Mouse (Mus musculus) neural tube, embryonic 11.5 days (tissue): ENCODE measurements around the gene Gng7. TPM values are rescaled to one million over a fixed set of nuclear protein-coding genes. Genes with fewer than 3 reads are reported as not detected.
"Not testable (repeated sequence)": the region's sequence is repeated elsewhere in the genome, so short reads cannot be mapped to it uniquely, and the experiment has no call there.

ENCODE experiments used
- ATAC-seq: fragments of 200-750 bp; cut with Nextera tagmentation; 2 replicates; pipeline ENCODE4 v1.8.0; 2017; ENCODE audit warnings: moderate number of reproducible peaks, mild to moderate bottlenecking, moderate TSS enrichment, moderate library complexity; ENCODE audit not compliant: insufficient read depth, low FRiP score, low TSS enrichment
- DNase-seq: peaks from one replicate; pipeline ENCODE4 v3.0.0-alpha.2; 2015; ENCODE audit warnings: low spot score
- H3K27ac ChIP-seq: fragments of 300-500 bp; sonication (generic); 2 replicates; pipeline ENCODE4 v1.5.1; 2014; ENCODE audit warnings: low read depth, mild to moderate bottlenecking, low read length
- H3K27me3 ChIP-seq: fragments of 300-500 bp; sonication (generic); 2 replicates; pipeline ENCODE4 v1.6.1; 2014; ENCODE audit warnings: mild to moderate bottlenecking, low read length, mixed read lengths; ENCODE audit not compliant: control insufficient read depth, insufficient read depth
- H3K36me3 ChIP-seq: fragments of 300-500 bp; sonication (generic); 2 replicates; pipeline ENCODE4 v1.6.1; 2014; ENCODE audit warnings: mild to moderate bottlenecking, low read length, moderate library complexity, mixed read lengths; ENCODE audit not compliant: control insufficient read depth, insufficient read depth
- H3K4me1 ChIP-seq: fragments of 300-500 bp; sonication (generic); 2 replicates; pipeline ENCODE4 v1.6.1; 2014; ENCODE audit warnings: low read length, mixed read lengths; ENCODE audit not compliant: control insufficient read depth, insufficient read depth
- H3K4me2 ChIP-seq: fragments of 300-500 bp; sonication (generic); 2 replicates; pipeline ENCODE4 v1.6.1; 2014; ENCODE audit warnings: low read depth, mild to moderate bottlenecking, moderate library complexity
- H3K4me3 ChIP-seq: fragments of 300-500 bp; sonication (generic); 2 replicates; pipeline ENCODE4 v1.5.1; 2014; ENCODE audit warnings: low read depth, low read length
- H3K9ac ChIP-seq: fragments of 300-500 bp; sonication (generic); 2 replicates; pipeline ENCODE4 v1.6.1; 2014; ENCODE audit warnings: mild to moderate bottlenecking, low read length
- H3K9me3 ChIP-seq: fragments of 300-500 bp; sonication (generic); 2 replicates; pipeline ENCODE4 v1.6.1; 2016; ENCODE audit warnings: low read length; ENCODE audit not compliant: control insufficient read depth
- WGBS: fragments of 180-500 bp; shearing (Covaris S2); extraction: QIAGEN DNeasy Blood & Tissue Kit; methylation state at CpG from one replicate; pipeline ENCODE4 v1.1.7; 2014; 5-methylcytosine and 5-hydroxymethylcytosine counted together
- polyA plus RNA-seq: library from polyadenylated mRNA; unstranded; fragments of >200 nt; fragmentation: Nextera tagmentation; extraction: Ambion mirVana; gene quantifications from 2 replicates; pipeline ENCODE4 v1.2.1, GENCODE M21; 2014

The Gng7 gene
- polyA plus RNA-seq, 1 experiment from 2014 or later = 9.4 TPM

GRCm38 (mm10) chr10:81052577-81052976 is 37.8 kb upstream of the Gng7 start:
- Histone ChIP-seq H3K27ac (no peak overlapping the region), H3K9ac (no peak overlapping the region), H3K4me2 (no peak overlapping the region), H3K4me3 (no peak overlapping the region), H3K27me3 (no peaks in the 10 kb centered on the region), H3K9me3 (no peaks in the 10 kb centered on the region), H3K36me3 (peaks cover 33% of the 10 kb centered on the region), H3K4me1 (no peaks in the 10 kb centered on the region)
- WGBS = 94% methylated on average over 5 of the region's 5 CpGs
- DNase-seq (no peak), ATAC-seq (no peak)

- Histone ChIP-seq H3K36me3 (peaks cover 36% of the 10 kb centered on the region), H3K4me1 (no peaks in the 10 kb centered on the region), H3K27me3 (no peaks in the 10 kb centered on the region), H3K27ac (no peak overlapping the region), H3K9me3 (no peaks in the 10 kb centered on the region), H3K4me2 (no peak overlapping the region), H3K4me3 (no peak overlapping the region), H3K9ac (no peak overlapping the region)
- WGBS = 98% methylated on average over 6 of the region's 6 CpGs
- DNase-seq (no peak), ATAC-seq (no peak)
Measured at GRCm38 (mm10) chr10:81051133-81051532, 36.4 kb upstream of the Gng7 start.

DNA sequence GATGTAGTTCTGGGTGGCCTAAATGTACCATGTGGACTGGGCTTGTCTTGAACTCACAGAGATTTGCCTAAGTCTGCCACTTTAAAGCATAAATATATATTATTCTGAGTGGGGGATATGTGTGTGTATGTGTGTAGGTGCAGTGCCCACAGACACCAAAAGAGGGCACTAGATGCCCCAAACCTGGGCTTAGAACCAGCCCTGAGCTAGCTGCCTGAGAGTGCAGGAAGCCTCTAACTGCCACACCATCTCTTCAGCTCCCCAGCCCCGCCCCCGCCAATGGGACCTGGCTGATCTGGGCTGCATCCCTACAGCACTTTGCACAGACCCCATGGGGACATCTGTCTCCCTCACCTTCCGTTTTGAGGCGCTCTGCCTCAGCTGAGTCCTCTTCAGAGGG is 35.9 kb upstream of the Gng7 start:
- Histone ChIP-seq H3K4me1 (no peaks in the 10 kb centered on the region), H3K4me3 (no peak overlapping the region), H3K27me3 (no peaks in the 10 kb centered on the region), H3K9ac (no peak overlapping the region), H3K9me3 (no peaks in the 10 kb centered on the region), H3K27ac (no peak overlapping the region), H3K4me2 (no peak overlapping the region), H3K36me3 (peaks cover 37% of the 10 kb centered on the region)
- DNase-seq (peak; percentile 30), ATAC-seq (no peak)
- WGBS = 87% methylated on average over 4 of the region's 4 CpGs

- H3K4me2 ChIP-seq, H3K27ac ChIP-seq, H3K9ac ChIP-seq, H3K4me1 ChIP-seq, DNase-seq, H3K4me3 ChIP-seq, ATAC-seq, H3K9me3 ChIP-seq, H3K27me3 ChIP-seq: not testable (repeated sequence)
- 91% methylated on average over 14 of the region's 14 CpGs for WGBS
- H3K36me3 ChIP-seq = peaks cover 35% of the 10 kb centered on the region
Measured at GRCm38 (mm10) chr10:81045246-81045645, 30.5 kb upstream of the Gng7 start.

- Histone ChIP-seq H3K9me3 (no peaks in the 10 kb centered on the region), H3K9ac (no peak overlapping the region), H3K4me1 (no peaks in the 10 kb centered on the region), H3K4me3 (no peak overlapping the region), H3K27me3 (no peaks in the 10 kb centered on the region), H3K4me2 (no peak overlapping the region), H3K36me3 (peaks cover 11% of the 10 kb centered on the region), H3K27ac (no peak overlapping the region)
- DNase-seq (peak; percentile 80), ATAC-seq (no peak)
- 34% methylated on average over 13 of the region's 13 CpGs for WGBS
Measured at GRCm38 (mm10) chr10:81041458-81042175, 26.9 kb upstream of the Gng7 start.

- under 1% methylated on average over 34 of the region's 35 CpGs for WGBS
- peak; percentile 99 for ATAC-seq
- H3K4me3 ChIP-seq = peak within 1 kb of the TSS; percentile 71
Measured at GRCm38 (mm10) chr10:81036988-81037580, 22.3 kb upstream of the Gng7 start, which contains the start of gene Slc39a3. Gene Slc39a3, minus strand, starts transcription at chr10:81037426.

DNA sequence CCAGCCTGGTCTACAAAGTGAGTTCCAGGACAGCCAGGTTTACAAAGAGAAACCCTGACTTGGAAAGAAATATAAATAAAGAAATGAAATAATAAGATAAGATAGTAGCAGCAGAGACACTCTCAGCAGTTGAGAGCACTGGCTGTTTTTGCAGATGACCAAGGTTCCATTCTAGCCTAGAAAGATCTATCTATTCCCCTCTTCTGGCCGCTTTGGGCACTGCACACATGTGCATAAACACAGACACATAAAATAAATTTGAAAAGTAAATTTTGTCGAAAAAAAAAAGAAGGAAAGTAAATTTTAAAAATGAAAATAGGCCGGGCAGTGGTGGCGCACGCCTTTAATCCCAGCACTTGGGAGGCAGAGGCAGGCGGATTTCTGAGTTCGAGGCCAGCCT is 21.5 kb upstream of the Gng7 start:
- no peak overlapping the region for H3K9ac ChIP-seq
- H3K36me3 ChIP-seq = peaks cover 2% of the 10 kb centered on the region; the same call in 1 of the 2 replicates
- no peaks in the 10 kb centered on the region for H3K9me3 ChIP-seq
- no peaks in the 10 kb centered on the region for H3K4me1 ChIP-seq
- DNase-seq = peak; percentile 34
- H3K27me3 ChIP-seq = no peaks in the 10 kb centered on the region
- H3K4me3 ChIP-seq = no peak overlapping the region
- 73% methylated on average over 7 of the region's 7 CpGs for WGBS
- H3K4me2 ChIP-seq = no peak overlapping the region
- no peak for ATAC-seq
- no peak overlapping the region for H3K27ac ChIP-seq

More at GRCm38 (mm10) chr10:81036988-81037580, 22.3 kb upstream of the Gng7 start, which contains the start of gene Slc39a3:
- peak; percentile 98 for DNase-seq
- Histone ChIP-seq H3K27ac (no peak within 1 kb of the TSS), H3K9me3 (no peaks in the 10 kb centered on the region), H3K4me2 (peak within 1 kb of the TSS; percentile 70), H3K9ac (peak within 1 kb of the TSS; percentile 69), H3K36me3 (no peaks in the 10 kb centered on the region), H3K27me3 (no peaks in the 10 kb centered on the region), H3K4me1 (no peaks in the 10 kb centered on the region)

GRCm38 (mm10) chr10:81033586-81033985 is 18.8 kb upstream of the Gng7 start:
- H3K36me3 ChIP-seq = peaks cover 3% of the 10 kb centered on the region; the same call in 1 of the 2 replicates
- no peak for ATAC-seq
- no peak overlapping the region for H3K4me3 ChIP-seq
- H3K27ac ChIP-seq = no peak overlapping the region
- H3K9me3 ChIP-seq = no peaks in the 10 kb centered on the region
- WGBS = 83% methylated on average over 10 of the region's 10 CpGs
- no peak overlapping the region for H3K9ac ChIP-seq
- H3K27me3 ChIP-seq = no peaks in the 10 kb centered on the region
- DNase-seq = no peak
- H3K4me2 ChIP-seq = no peak overlapping the region
- H3K4me1 ChIP-seq = no peaks in the 10 kb centered on the region

DNA sequence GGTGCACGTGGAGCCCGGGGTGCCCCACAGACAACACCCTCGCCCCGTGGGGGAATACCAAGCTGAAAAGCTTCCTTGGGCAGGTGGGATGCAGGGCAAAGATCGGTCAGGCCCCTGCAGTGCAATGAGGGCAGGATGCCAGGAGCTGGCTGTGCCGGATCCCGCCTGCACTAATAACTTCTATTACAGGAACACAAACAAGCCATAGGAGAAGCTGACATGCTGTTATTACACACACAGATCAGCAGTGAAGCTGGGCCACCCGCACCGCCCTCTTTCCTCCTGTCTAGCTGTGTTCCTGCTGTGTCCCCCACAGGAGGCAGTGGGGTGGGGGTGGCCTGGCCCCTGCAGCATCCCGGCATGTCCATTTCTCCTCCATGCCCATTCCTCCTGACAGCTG is 14.3 kb upstream of the Gng7 start:
- H3K9me3 ChIP-seq = no peaks in the 10 kb centered on the region
- no peak overlapping the region for H3K9ac ChIP-seq
- no peak for DNase-seq
- peaks cover 3% of the 10 kb centered on the region; the same call in 1 of the 2 replicates for H3K4me1 ChIP-seq
- H3K4me2 ChIP-seq = no peak overlapping the region
- no peak overlapping the region for H3K4me3 ChIP-seq
- no peak overlapping the region for H3K27ac ChIP-seq
- no peak for ATAC-seq
- 73% methylated on average over 10 of the region's 10 CpGs for WGBS
- peaks cover 3% of the 10 kb centered on the region; the same call in 1 of the 2 replicates for H3K36me3 ChIP-seq
- H3K27me3 ChIP-seq = peaks cover 9% of the 10 kb centered on the region
